Mouse (Mus musculus) lung, postnatal 0 days (tissue): ENCODE results near the gene Slc11a2. TPM values are rescaled to one million over a fixed set of nuclear protein-coding genes. Genes with fewer than 3 reads are reported as not detected.
"Not testable (repeated sequence)": the region's sequence is repeated elsewhere in the genome, so short reads cannot be mapped to it uniquely, and the experiment has no call there.

Experiments
- ATAC-seq: fragments of 200-750 bp; cut with Nextera tagmentation; 2 replicates; pipeline ENCODE4 v1.8.0; 2017; ENCODE audit warnings: moderate library complexity
- DNase-seq: peaks from one replicate; pipeline ENCODE4 v3.0.0-alpha.2; 2016; ENCODE audit warnings: low spot score
- H3K27ac ChIP-seq: fragments of 300-500 bp; sonication (generic); 2 replicates; pipeline ENCODE4 v1.5.1; 2014; ENCODE audit warnings: antibody characterized with exemption, mild to moderate bottlenecking, low read length, mixed read lengths
- H3K27me3 ChIP-seq: fragments of 300-500 bp; sonication (generic); replicated peaks from 2 replicates; pipeline ENCODE4 v1.6.1; 2014; ENCODE audit warnings: low read length, mixed read lengths; ENCODE audit not compliant: insufficient read depth
- H3K36me3 ChIP-seq: fragments of 300-500 bp; sonication (generic); 2 replicates; pipeline ENCODE4 v1.6.1; 2014; ENCODE audit warnings: low read length, mixed read lengths; ENCODE audit not compliant: insufficient read depth
- H3K4me1 ChIP-seq: fragments of 300-500 bp; sonication (generic); 2 replicates; pipeline ENCODE4 v1.6.1; 2014; ENCODE audit warnings: antibody characterized with exemption, low read depth, low read length, mixed read lengths; ENCODE audit not compliant: insufficient read depth
- H3K4me2 ChIP-seq: fragments of 300-500 bp; sonication (generic); replicated peaks from 2 replicates; pipeline ENCODE4 v1.6.1; 2014; ENCODE audit warnings: low read depth, mild to moderate bottlenecking, low read length, moderate library complexity, mixed read lengths
- H3K4me3 ChIP-seq: fragments of 300-500 bp; sonication (generic); 2 replicates; pipeline ENCODE4 v1.5.1; 2014; ENCODE audit warnings: low read depth, low read length
- H3K9ac ChIP-seq: fragments of 300-500 bp; sonication (generic); replicated peaks from 2 replicates; pipeline ENCODE4 v1.6.1; 2014; ENCODE audit warnings: low read depth, mild to moderate bottlenecking
- H3K9me3 ChIP-seq: fragments of 300-500 bp; sonication (generic); 2 replicates; pipeline ENCODE4 v1.6.1; 2016; ENCODE audit warnings: low read length, mixed read lengths
- CTCF ChIP-seq: IDR thresholded peaks from 2 replicates; pipeline ENCODE4 v1.5.1; 2016; ENCODE audit warnings: antibody characterized with exemption, mild to moderate bottlenecking
- EP300 ChIP-seq: IDR thresholded peaks from 2 replicates; pipeline ENCODE4 v1.6.1; 2016; ENCODE audit warnings: antibody characterized with exemption, mild to moderate bottlenecking, control low read depth
- WGBS: fragments of 180-500 bp; shearing (Covaris S2); extraction: QIAGEN DNeasy Blood & Tissue Kit; methylation state at CpG from one replicate; pipeline ENCODE4 v1.1.7; 2014; 5-methylcytosine and 5-hydroxymethylcytosine counted together
- polyA plus RNA-seq: library from polyadenylated mRNA; unstranded; fragments of >200 nt; fragmentation: Nextera tagmentation; extraction: Ambion mirVana; gene quantifications from 2 replicates; pipeline ENCODE4 v1.2.1, GENCODE M21; 2015

Gene Slc11a2
- polyA plus RNA-seq, 1 experiment from 2014 or later, result 16.1 TPM

DNA sequence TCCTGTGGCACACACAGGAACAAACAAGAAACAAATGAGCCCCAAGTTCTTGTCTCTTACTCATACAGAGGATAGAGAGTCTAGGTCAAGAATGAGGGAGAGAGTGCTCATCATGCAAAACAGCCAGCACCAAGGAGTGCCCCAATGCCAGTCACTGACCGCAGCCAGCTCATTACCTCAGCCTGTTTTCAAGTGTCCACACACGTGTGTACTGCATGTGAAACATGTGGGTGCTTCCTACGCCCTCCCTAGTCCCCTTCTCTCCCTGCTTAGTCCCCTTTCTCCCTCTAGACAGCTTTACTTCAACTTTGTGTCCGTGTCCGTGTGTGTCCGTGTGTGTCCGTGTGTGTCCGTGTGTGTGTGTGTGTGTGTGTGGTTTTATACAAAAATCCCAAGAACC, 45.2 kb downstream of the Slc11a2 start:
- Histone ChIP-seq H3K9ac (no peak overlapping the region), H3K27me3 (no peaks in the 10 kb centered on the region), H3K36me3 (no peaks in the 10 kb centered on the region), H3K9me3 (no peaks in the 10 kb centered on the region), H3K4me2 (no peak overlapping the region), H3K4me3 (no peak overlapping the region), H3K4me1 (no peaks in the 10 kb centered on the region), H3K27ac (no peak overlapping the region)
- no peak for TF ChIP-seq CTCF
- no peak for TF ChIP-seq EP300
- ATAC-seq, result peak; percentile 72
- peak; percentile 65 for DNase-seq
- WGBS, result 59% methylated on average over 8 of the region's 8 CpGs

DNA sequence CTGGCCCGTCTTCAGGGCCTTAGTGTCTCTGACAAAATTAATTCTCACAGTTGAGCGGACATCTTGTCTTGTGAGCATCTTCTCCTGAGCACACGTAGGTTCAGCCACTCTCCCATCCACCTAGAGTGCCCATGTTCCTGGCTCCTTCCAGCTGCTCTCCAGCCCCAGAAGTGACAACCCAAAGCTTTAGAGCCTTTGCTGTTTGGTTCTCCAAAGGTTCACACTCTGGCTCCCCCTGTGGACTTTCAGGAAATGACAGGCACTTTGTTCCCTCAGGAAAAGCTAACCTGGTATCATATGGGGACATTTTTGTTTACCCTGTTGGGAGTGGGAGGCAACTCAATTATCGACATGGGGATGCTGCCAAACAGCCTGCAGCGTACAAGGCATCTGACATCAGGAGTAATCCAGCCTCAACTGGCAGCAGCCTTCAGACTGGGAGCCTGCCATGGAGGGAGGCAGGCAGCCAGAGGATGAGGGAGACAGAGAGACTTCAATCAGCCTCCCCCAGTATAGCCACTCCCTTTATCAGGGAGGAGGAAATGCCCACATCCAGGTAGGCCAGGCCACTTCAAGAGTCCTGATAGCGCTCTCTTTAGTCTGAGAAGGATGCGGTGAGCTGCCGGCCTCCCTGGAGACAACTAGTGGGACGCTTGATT, 46.9 kb downstream of the Slc11a2 start:
- H3K4me1 ChIP-seq, H3K4me2 ChIP-seq, H3K9ac ChIP-seq, DNase-seq, H3K27me3 ChIP-seq, H3K36me3 ChIP-seq, H3K27ac ChIP-seq, H3K9me3 ChIP-seq, H3K4me3 ChIP-seq: not testable (repeated sequence)
- 17% methylated on average over 3 of the region's 9 CpGs for WGBS
- peak; percentile 34 for TF ChIP-seq CTCF
- peak; percentile 35 for ATAC-seq

DNA sequence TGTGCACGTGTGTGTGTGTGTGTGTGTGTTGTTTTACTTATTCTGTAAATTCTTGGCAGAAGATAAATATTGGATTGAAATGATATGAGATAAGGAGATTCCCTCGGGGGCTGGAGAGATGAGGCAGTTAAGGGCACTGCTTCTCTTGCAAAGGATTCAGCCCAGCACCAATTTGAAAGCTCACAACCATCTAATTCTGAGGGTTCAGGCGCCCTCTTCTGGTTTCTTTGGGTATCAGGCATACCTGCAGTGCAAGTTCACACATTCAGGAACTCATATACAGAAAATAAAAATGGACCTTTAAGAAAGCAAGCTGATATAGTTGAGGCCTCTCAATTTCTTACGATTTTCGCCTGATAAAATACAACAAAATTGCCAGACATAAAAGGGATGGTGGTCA, 49.8 kb downstream of the Slc11a2 start:
- 30% methylated on average over 5 of the region's 5 CpGs for WGBS
- ATAC-seq, result no peak

DNA sequence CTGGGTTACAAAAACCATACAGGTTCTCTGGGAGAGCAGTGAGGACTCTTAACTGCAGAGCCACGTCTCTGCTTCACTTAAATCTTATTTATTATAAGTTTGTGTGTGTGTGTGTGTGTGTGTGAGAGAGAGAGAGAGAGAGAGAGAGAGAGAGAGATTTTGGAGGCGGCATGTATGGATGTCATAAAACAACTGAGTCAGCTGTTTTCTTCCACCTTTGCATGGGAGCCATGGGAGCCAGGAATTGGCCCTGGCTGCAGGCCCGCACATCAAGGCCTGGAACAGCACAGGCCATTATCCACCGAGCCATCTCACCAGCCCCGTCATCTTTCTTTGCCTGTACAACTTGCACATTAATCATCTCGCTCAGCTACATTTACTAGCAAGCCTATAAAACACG, 57.8 kb downstream of the Slc11a2 start:
- whole genome bisulfite sequencing, result 64% methylated on average over 7 of the region's 7 CpGs
- no peak for TF ChIP-seq EP300
- no peak for TF ChIP-seq CTCF
- H3K4me1 ChIP-seq, result no peaks in the 10 kb centered on the region
- no peak overlapping the region for H3K9ac ChIP-seq
- no peaks in the 10 kb centered on the region for H3K27me3 ChIP-seq
- no peaks in the 10 kb centered on the region for H3K36me3 ChIP-seq
- DNase-seq, result no peak
- H3K9me3 ChIP-seq, result no peaks in the 10 kb centered on the region
- H3K4me3 ChIP-seq, result no peak overlapping the region
- ATAC-seq, result no peak
- no peak overlapping the region for H3K4me2 ChIP-seq
- H3K27ac ChIP-seq, result no peak overlapping the region

More for the DNA sequence above, 49.8 kb downstream of the Slc11a2 start:
- H3K36me3 ChIP-seq, result no peaks in the 10 kb centered on the region
- H3K9ac ChIP-seq, result no peak overlapping the region
- H3K4me3 ChIP-seq, result no peak overlapping the region
- no peaks in the 10 kb centered on the region for H3K4me1 ChIP-seq
- H3K4me2 ChIP-seq, result no peak overlapping the region
- H3K27ac ChIP-seq, result no peak overlapping the region
- peak; percentile 75 for DNase-seq
- H3K27me3 ChIP-seq, result no peaks in the 10 kb centered on the region
- TF ChIP-seq EP300 (no peak), CTCF (peak; percentile 78)
- H3K9me3 ChIP-seq, result no peaks in the 10 kb centered on the region

DNA sequence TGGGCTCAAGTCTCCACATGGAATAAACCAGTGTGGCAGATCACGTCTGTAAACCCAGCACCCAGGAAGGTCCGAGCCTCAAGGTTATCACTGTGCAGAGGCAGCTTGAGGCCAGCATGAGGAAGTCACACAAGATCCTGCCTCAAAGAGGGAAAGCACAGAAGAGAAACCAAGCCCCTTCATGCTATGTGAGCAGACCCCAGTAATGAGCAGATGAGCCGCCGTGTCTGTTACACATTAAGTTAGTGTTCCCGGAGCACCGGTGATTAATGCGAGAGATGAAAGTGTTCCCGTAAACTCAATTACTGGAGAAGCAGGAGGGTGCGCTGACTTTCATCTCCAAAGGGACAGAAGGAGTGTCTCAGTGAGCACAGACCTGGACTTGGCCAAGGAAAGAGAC, 58.9 kb downstream of the Slc11a2 start:
- not testable (repeated sequence) for H3K27ac ChIP-seq, ATAC-seq, DNase-seq, H3K4me2 ChIP-seq, H3K4me1 ChIP-seq, H3K27me3 ChIP-seq, H3K4me3 ChIP-seq, H3K9me3 ChIP-seq, H3K36me3 ChIP-seq, H3K9ac ChIP-seq
- 59% methylated on average over 7 of the region's 9 CpGs for WGBS

DNA sequence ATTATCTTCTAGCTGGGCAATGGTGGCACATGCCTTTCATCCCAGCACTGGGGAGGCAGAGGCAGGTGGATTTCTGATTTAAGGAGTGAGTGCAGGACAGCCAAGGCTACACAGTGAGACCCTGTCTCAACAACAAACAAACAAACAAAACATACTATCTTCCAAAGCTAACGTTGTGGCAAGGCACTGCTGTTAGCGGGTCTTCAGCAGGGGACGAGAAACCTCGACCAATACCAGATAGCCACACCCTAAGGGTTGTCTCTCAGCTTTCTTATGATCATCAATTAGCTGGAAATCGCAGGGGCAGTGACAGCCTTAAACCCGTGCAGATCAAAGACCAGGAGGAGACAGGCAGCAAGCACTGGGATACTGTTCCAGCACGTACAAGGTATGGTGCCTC, 60.6 kb downstream of the Slc11a2 start, which contains the start of gene Higd1c:
TSS of gene Higd1c (plus strand) at position 301 of the 400 bp plus-strand sequence.
- 60% methylated on average over 7 of the region's 7 CpGs for WGBS
- no peaks in the 10 kb centered on the region for H3K4me1 ChIP-seq
- no peaks in the 10 kb centered on the region for H3K36me3 ChIP-seq
- no peak within 1 kb of the TSS for H3K4me2 ChIP-seq
- ATAC-seq (no peak), DNase-seq (no peak)
- H3K9ac ChIP-seq, result no peak within 1 kb of the TSS
- no peak within 1 kb of the TSS for H3K27ac ChIP-seq
- TF ChIP-seq CTCF, result no peak
- TF ChIP-seq EP300, result no peak
- H3K9me3 ChIP-seq, result no peaks in the 10 kb centered on the region
- H3K4me3 ChIP-seq, result no peak within 1 kb of the TSS
- no peaks in the 10 kb centered on the region for H3K27me3 ChIP-seq

DNA sequence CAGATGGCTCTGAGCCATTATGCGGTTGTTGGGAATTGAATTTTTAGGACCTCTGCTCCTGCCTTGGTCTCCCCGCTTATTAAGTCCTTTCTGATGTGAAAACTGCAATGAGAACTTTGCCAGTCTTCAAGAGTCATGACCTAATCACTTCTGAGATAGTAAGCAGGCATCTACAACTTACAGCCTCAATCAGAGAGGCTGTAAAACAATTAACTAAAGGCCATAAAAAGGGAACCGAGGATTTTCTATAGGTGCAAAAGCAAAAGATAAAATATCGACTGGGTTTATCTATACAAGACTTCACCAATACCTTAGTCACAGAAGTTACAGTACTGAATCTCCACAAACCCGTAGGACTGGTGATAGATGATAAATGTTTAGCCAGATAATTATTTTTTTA, 69.0 kb downstream of the Slc11a2 start:
- ATAC-seq (no peak), DNase-seq (no peak)
- H3K36me3 ChIP-seq, result no peaks in the 10 kb centered on the region
- no peak overlapping the region for H3K4me2 ChIP-seq
- H3K9ac ChIP-seq, result no peak overlapping the region
- no peak for TF ChIP-seq CTCF
- TF ChIP-seq EP300, result no peak
- no peaks in the 10 kb centered on the region for H3K9me3 ChIP-seq
- no peaks in the 10 kb centered on the region for H3K27me3 ChIP-seq
- no peak overlapping the region for H3K27ac ChIP-seq
- no peaks in the 10 kb centered on the region for H3K4me1 ChIP-seq
- 75% methylated on average over 5 of the region's 5 CpGs for WGBS
- H3K4me3 ChIP-seq, result no peak overlapping the region

DNA sequence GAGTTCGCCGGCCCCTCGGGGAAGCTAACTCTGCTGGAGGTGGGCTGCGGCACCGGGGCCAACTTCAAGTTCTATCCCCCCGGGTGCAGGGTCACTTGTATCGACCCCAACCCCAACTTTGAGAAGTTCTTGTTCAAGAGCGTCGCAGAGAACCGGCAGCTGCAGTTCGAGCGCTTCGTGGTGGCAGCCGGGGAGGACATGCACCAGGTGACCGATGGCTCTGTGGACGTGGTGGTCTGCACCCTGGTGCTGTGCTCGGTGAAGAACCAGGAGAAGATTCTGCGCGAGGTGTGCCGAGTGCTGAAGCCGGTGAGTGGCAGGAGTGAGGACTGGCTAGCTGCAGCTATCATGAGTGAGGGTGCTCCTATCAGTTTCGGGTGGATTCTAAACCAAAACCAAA, 71.5 kb downstream of the Slc11a2 start:
- H3K4me3 ChIP-seq, result not testable (repeated sequence)
- WGBS, result 88% methylated on average over 10 of the region's 22 CpGs

More for the DNA sequence above, 71.5 kb downstream of the Slc11a2 start:
- H3K4me1 ChIP-seq, H3K4me2 ChIP-seq, H3K9ac ChIP-seq, H3K27me3 ChIP-seq, H3K36me3 ChIP-seq, H3K9me3 ChIP-seq, H3K27ac ChIP-seq, DNase-seq, ATAC-seq: not testable (repeated sequence)
